Mouse (Mus musculus) bone marrow macrophage, adult 2 months (primary cell): ENCODE measurements around the gene Cd6. TPM values are rescaled to one million over a fixed set of nuclear protein-coding genes. Genes with fewer than 3 reads are reported as not detected.

Experiments used
- H3K27ac ChIP-seq: 2 replicates; pipeline ENCODE4 v1.5.1; 2012; ENCODE audit warnings: low read depth, low read length; ENCODE audit not compliant: insufficient read depth
- H3K4me1 ChIP-seq: 2 replicates; pipeline ENCODE4 v1.6.1; 2012; ENCODE audit warnings: low read length; ENCODE audit not compliant: control insufficient read depth, insufficient read depth
- H3K4me3 ChIP-seq: 2 replicates; pipeline ENCODE4 v1.5.1; 2012; ENCODE audit warnings: mild to moderate bottlenecking, low read length, moderate library complexity; ENCODE audit not compliant: insufficient read depth
- CTCF ChIP-seq: IDR thresholded peaks from 2 replicates; pipeline ENCODE4 v1.5.1; 2012; ENCODE audit warnings: low read depth, mild to moderate bottlenecking, low read length, moderate library complexity
- POLR2A ChIP-seq: IDR thresholded peaks from 2 replicates; pipeline ENCODE4 v1.6.1; 2012; ENCODE audit warnings: mild to moderate bottlenecking, low read depth, low read length, borderline replicate concordance
- polyA plus RNA-seq: library from polyadenylated mRNA; stranded (reverse); fragments of >200 nt; gene quantifications from 2 replicates; pipeline ENCODE4 v1.2.4, GENCODE M21; 2012; ENCODE audit not compliant: missing spikeins, insufficient read depth, insufficient read length

The Cd6 gene
- polyA plus RNA-seq, 1 experiment, result not detected

DNA sequence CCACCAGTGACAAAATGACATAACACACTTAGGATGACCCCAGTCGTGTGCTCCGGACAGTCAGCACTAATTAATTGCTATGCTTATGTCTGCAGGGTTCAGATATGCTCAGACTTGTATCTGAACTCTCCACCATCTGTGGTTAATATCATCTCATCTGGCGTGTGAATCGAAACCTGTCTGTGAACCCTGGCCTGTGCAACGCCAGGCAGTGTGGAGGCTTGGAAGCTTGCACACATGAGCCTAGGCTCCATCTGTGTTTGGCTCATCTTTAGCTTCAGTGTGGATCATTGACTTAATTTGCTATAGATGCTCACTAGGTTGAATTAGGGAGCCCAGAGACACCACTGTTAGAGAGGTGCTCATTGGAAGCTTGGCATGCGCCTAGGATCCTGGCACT lies 67.4 kb downstream of the Cd6 start:
- Histone ChIP-seq H3K4me1 (peaks cover 26% of the 10 kb centered on the region), H3K4me3 (no peak overlapping the region), H3K27ac (no peak overlapping the region)
- TF ChIP-seq CTCF (no peak), POLR2A (no peak)

DNA sequence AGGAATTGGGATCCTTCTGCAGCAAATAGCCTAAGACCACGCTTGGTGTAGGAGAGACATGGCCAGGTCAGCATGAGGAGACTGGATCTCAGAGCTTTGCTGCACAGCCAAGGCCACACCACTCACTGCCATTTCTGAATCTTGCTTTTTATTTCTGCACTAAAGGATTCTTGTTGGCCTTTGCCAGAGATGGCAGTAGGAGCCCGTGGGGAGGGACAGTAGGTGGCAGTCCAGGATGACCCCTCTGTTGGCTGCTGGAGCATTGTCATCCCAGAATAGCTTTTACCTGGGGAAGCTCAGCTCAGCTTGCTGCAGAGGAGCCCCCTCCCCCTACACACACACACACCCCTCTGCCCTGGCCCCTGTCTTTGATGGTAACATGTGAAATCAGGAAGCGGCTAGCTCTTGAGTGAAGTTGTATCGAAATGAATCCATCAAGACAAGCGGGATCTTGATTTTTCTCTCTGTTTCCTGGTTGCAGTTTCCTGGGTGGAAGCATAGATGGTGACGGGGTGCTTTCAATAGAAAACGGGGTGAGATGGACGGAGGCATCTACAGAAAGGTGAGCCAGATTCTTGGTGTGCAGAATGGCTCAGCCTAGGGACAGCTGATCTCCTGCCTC lies 68.0 kb downstream of the Cd6 start:
- Histone ChIP-seq H3K27ac (no peak overlapping the region), H3K4me3 (no peak overlapping the region), H3K4me1 (peaks cover 26% of the 10 kb centered on the region)
- TF ChIP-seq CTCF, result no peak
- no peak for TF ChIP-seq POLR2A

DNA sequence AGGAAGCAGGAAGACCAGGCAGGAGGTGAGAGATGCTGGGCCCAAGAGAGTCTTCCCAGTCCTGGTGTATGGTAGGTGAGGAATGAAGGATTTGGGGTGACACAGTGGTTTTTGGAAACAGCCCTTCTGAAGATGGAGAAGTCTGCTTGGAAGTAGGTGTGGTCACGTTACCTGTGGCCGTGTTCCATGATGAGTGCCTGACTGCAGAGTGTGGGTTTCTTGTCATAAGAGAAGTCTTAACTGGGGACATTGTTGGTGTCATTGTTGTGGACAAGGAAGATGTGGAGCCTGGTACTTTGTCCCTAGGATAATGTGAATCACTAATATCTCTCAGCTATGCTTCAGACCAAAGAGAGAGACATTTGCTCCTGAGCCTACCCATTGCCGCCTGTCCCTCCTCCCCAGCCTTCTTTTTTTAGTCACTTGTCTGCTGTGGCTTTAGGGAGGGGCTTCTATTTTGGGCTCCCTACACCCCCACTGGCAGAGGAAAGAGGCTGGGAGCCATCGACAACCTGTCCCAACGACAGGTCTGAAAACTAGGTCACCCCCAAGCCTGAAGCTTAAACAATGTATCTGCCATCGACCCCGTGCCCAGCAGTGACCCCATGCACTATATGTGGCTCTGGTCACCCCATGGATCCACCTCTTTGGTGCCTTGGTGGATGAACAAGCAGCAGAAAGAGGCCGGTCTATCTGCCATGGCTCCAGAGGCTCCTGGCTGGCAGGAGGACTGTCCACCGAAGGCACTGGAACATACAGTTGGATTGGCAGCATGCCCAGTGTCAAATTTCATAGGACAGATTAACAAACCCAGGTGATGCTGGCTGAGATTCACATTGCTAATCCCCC lies 69.7 kb downstream of the Cd6 start:
- H3K27ac ChIP-seq, result no peak overlapping the region

DNA sequence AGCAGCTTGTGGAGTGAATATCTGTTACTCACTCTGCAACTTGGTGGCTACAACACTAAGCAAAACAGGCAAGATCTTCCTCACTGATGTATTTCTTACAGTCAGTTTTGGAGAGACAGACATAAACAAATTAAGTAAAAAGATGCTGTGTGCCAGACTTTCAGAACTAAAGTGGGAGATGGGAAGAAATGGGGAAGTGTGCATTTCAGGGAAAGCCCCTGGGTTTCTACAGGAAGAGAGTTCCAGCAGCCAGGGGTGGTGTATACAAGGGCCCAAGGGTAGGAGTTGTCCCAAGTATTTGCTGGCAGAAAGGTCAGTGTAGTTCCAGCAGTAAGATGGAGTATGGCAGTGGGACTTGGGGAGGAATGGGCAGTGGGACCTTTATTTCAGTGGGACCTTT lies 70.3 kb downstream of the Cd6 start:
- H3K4me1 ChIP-seq, result peaks cover 26% of the 10 kb centered on the region
- H3K27ac ChIP-seq, result no peak overlapping the region
- H3K4me3 ChIP-seq, result no peak overlapping the region
- TF ChIP-seq POLR2A, result no peak
- no peak for TF ChIP-seq CTCF

More for the DNA sequence above, 69.7 kb downstream of the Cd6 start:
- H3K4me1 ChIP-seq, result peaks cover 26% of the 10 kb centered on the region
- no peak for TF ChIP-seq CTCF
- TF ChIP-seq POLR2A, result no peak
- H3K4me3 ChIP-seq, result no peak overlapping the region

DNA sequence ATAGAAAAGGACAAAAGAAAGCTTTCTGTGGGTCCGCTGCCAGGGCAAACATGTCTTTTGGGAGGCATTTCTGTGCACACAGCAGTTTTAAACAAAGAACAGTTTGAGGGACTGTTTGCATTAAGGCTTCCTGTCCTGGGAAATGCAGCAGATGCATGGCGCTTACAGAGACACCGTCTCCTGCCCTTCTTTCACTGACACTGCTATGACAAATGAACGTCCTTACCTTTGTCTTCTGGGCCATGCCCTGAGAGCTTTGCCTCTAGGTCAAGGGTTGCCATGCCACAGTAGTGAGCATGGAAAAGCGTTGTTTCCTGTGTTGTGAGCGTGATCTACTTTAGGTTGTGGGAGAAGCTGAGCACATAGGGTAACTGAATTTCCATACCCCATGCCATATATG lies 71.2 kb downstream of the Cd6 start:
- peaks cover 26% of the 10 kb centered on the region for H3K4me1 ChIP-seq
- no peak overlapping the region for H3K4me3 ChIP-seq
- TF ChIP-seq CTCF (no peak), POLR2A (no peak)
- no peak overlapping the region for H3K27ac ChIP-seq

DNA sequence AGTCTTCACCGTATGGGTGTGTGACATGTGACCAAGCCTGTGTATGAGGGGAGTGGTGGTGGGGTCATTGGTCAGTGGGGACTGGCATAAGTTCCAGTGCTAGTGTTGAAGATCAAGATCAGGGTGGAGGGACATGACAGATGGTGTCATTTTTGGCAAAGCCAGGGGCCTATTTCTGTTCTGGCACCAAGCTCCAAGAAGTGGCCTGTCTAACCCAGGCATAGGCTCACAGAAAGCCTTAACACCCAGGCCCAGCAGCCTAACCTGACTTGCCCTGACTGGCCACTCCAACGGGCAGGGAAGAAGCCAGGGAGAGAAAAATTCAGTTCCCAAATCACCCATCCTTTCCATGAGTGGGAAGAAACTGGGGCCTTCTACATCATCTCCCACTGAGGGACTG lies 72.3 kb downstream of the Cd6 start:
- Histone ChIP-seq H3K27ac (no peak overlapping the region), H3K4me1 (peaks cover 26% of the 10 kb centered on the region)
- no peak for TF ChIP-seq POLR2A
- no peak for TF ChIP-seq CTCF

DNA sequence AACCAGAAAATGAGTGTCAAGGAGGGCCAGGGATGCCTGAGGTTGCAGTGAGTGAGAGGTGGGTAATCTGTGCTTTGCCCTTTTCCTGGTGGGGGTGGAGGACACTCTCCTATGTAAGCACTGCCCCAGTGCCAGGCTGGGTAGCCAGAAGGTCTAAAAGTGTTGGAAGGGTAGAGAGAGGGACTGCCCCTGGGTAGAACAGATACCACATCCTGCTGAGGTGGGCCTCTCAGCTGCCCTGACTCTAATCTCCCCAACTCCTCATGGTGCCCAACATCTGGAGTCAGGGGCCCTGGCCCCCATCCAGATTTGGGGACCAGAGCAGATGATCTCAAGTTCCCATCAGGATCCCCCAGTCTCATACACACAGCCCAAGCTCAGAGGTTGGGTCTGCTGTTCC lies 72.7 kb downstream of the Cd6 start:
- H3K27ac ChIP-seq, result no peak overlapping the region
- H3K4me3 ChIP-seq, result no peak overlapping the region
- H3K4me1 ChIP-seq, result peaks cover 26% of the 10 kb centered on the region
- TF ChIP-seq POLR2A (no peak), CTCF (no peak)

More for the DNA sequence above, 72.3 kb downstream of the Cd6 start:
- H3K4me3 ChIP-seq, result no peak overlapping the region

DNA sequence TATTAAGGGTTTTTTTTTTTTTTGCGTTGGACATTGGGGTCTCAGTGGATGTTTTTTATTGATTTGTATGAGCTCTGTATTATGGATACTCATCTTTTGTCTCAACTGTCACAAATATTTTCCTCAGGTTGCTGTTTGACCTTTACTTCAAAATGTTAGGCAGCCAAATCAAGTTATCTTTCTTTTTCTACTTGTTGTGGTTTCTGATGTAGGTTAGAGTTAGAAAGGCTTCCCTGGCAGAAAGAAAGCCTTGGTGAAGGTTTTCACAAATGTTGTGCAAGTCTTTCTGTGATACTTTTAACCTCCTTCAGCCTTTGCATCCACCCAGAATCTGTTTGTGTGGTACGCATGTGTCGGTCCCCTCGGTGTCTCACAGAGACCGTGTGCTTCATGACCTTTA lies 77.2 kb downstream of the Cd6 start:
- TF ChIP-seq POLR2A, result no peak
- no peak for TF ChIP-seq CTCF
- H3K27ac ChIP-seq, result no peak overlapping the region
- H3K4me3 ChIP-seq, result no peak overlapping the region
- no peaks in the 10 kb centered on the region for H3K4me1 ChIP-seq

DNA sequence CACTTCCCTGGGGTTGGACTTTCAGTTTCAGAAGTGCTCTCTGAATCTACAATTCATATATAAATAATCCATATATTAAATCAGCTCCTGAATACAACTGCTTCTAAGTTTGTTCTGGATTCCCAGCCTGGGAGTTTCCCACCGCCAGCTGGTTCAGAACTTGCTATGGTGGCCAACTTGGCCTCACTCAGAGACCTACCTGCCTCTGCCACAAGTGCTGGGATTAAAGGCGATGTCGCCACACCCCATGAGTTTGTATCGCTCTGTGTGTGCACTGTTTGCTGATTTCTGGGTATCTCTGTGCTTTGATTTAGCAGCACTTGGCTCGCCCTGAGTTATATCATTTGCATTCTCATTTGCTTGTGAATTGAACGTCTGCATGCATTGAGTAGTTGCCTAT lies 77.8 kb downstream of the Cd6 start:
- Histone ChIP-seq H3K27ac (no peak overlapping the region), H3K4me1 (no peaks in the 10 kb centered on the region), H3K4me3 (no peak overlapping the region)
- TF ChIP-seq CTCF (no peak), POLR2A (no peak)

DNA sequence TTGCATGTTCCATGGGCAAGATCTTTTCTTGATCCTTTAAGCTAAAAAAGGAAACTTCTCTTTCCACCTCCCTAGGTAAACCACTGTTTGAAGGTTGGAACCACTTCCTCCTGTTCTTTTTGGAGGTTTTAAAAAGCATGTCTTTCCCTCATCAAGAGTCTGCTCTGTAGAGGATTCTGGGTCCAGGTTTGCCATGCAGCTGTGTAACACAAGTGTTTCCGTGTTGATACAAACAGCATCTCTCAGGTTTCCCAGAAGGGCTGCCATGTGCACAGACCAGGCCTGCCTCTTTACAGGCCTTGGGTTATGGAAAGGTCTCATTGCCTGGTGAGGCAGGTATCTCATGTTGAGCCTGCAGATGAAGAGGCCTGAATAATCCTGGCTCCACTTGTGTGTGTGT lies 78.3 kb downstream of the Cd6 start:
- Histone ChIP-seq H3K4me3 (no peak overlapping the region), H3K27ac (no peak overlapping the region), H3K4me1 (no peaks in the 10 kb centered on the region)
- no peak for TF ChIP-seq CTCF
- no peak for TF ChIP-seq POLR2A
